Comparison of ENCODE assay signal across 8 mouse cellular contexts in genomic region chr4:49626973-49627372, GRCm38 (mm10). TPM values are rescaled to one million over a fixed set of nuclear protein-coding genes. Genes with fewer than 3 reads are reported as not detected.
A peak's percentile ranks its signal among the peaks of the same experiment; 100 is the strongest.
DNase-seq lines count a peak whose midpoint lies in the region; ATAC-seq lines count a peak whose summit lies in the region.

No protein-coding gene starts in this region.

- H3K27me3 ChIP-seq in hindbrain, embryonic 11.5 days (ENCODE audit: control insufficient read depth, insufficient read depth, low read length): no peaks in the 10 kb centered on the region
- no peaks in the 10 kb centered on the region for H3K27me3 ChIP-seq in hindbrain, embryonic 12.5 days

- intact Hi-C loops in heart, postnatal 25 days (cut with DNase I): loop anchor here (1.0 kb wide), 1 partner anchor 60 kb away; no protein-coding TSS in a partner anchor

- H3K27ac ChIP-seq in hindbrain, embryonic 11.5 days (ENCODE audit: low read depth, low read length): no peak overlapping the region
- no peak overlapping the region for H3K27ac ChIP-seq in hindbrain, embryonic 12.5 days

- H3K9ac ChIP-seq in hindbrain, embryonic 11.5 days (ENCODE audit: low read depth, low read length): no peak overlapping the region
- H3K9ac ChIP-seq in hindbrain, embryonic 12.5 days: no peak overlapping the region

- ATAC-seq in hindbrain, embryonic 11.5 days (ENCODE audit: low FRiP score): no peak
- ATAC-seq in hindbrain, embryonic 12.5 days (ENCODE audit: low FRiP score): no peak

- H3K36me3 ChIP-seq in hindbrain, embryonic 11.5 days (ENCODE audit: control insufficient read depth, insufficient read depth, low read length): no peaks in the 10 kb centered on the region
- no peaks in the 10 kb centered on the region for H3K36me3 ChIP-seq in hindbrain, embryonic 12.5 days

- H3K4me2 ChIP-seq in hindbrain, embryonic 11.5 days (replicated peaks; ENCODE audit: low read depth, low read length): no peak overlapping the region
- H3K4me2 ChIP-seq in hindbrain, embryonic 12.5 days (replicated peaks): no peak overlapping the region

- 3% methylated on average over 3 of the region's 3 CpGs for WGBS in hindbrain, embryonic 11.5 days
- 5% methylated on average over 3 of the region's 3 CpGs for WGBS in hindbrain, embryonic 12.5 days

- H3K4me3 ChIP-seq in hindbrain, embryonic 11.5 days (ENCODE audit: low read depth, low read length): no peak overlapping the region
- no peak overlapping the region for H3K4me3 ChIP-seq in hindbrain, embryonic 12.5 days

- no peaks in the 10 kb centered on the region for H3K4me1 ChIP-seq in hindbrain, embryonic 11.5 days (replicated peaks; ENCODE audit: control insufficient read depth, insufficient read depth, low read length)
- no peaks in the 10 kb centered on the region for H3K4me1 ChIP-seq in hindbrain, embryonic 12.5 days

- H3K9me3 ChIP-seq in hindbrain, embryonic 11.5 days (ENCODE audit: control insufficient read depth, low read length): no peaks in the 10 kb centered on the region
- H3K9me3 ChIP-seq in hindbrain, embryonic 12.5 days (replicated peaks): no peaks in the 10 kb centered on the region

- peak; percentile 80 for DNase-seq in hindbrain, embryonic 11.5 days (ENCODE audit: low spot score)
- peak; percentile 41 for DNase-seq in adrenal gland, adult 8-10 months
- peak; percentile 71 for DNase-seq in embryo, embryonic 11.5 days (ENCODE audit: low read depth, low spot score)
- peak; percentile 21 for DNase-seq in heart, postnatal 25 days (ENCODE audit: low spot score)
- peak; percentile 30 to 66 for DNase-seq in left cerebral cortex, adult 8-10 months (ENCODE audit: low spot score in 2 of 2)
- DNase-seq in naive thymus-derived CD4-positive, alpha-beta T cell, adult 2 months (ENCODE audit: low read depth): peak; percentile 88
- DNase-seq in telencephalon, adult 2 months (ENCODE audit: low read depth, low spot score): peak; percentile 58

RNA-seq across cellular contexts. Expression of gene Rnf20, which starts 4.8 kb away (rescaled TPM):
- 78.1 and 78.5 TPM in 2 replicates for polyA plus RNA-seq in hindbrain, embryonic 11.5 days (2014; fragmentation: Nextera tagmentation; extraction: Ambion mirVana)
- polyA plus RNA-seq in hindbrain, embryonic 12.5 days (2016; fragmentation: Nextera tagmentation; extraction: Ambion mirVana): 67.6 TPM in 2 replicates
- total RNA-seq in adrenal gland, adult 8-10 months (2022): 10 to 100 TPM; 49.8 to 70.1 (median 61.7) TPM
- 10 to 100 TPM; 36.2 to 36.3 TPM for total RNA-seq in heart, postnatal 25 days (2021)
- 10 to 100 TPM; 63.9 to 70.8 (median 66.1) TPM for total RNA-seq in left cerebral cortex, adult 8-10 months (2022)

RNA-seq across cellular contexts. Expression of gene Tmem246, which starts 29.3 kb away (rescaled TPM):
- 21.9 and 24.9 TPM in 2 replicates for polyA plus RNA-seq in hindbrain, embryonic 11.5 days (2014; fragmentation: Nextera tagmentation; extraction: Ambion mirVana)
- 31.0 and 33.3 TPM in 2 replicates for polyA plus RNA-seq in hindbrain, embryonic 12.5 days (2016; fragmentation: Nextera tagmentation; extraction: Ambion mirVana)
- 10 to 100 TPM in 2 of 4 experiments, 1 to 10 TPM in 2; 9.4 to 13.0 (median 10.4) TPM for total RNA-seq in adrenal gland, adult 8-10 months (2022)
- 10 to 100 TPM; 49.3 to 51.8 TPM for total RNA-seq in heart, postnatal 25 days (2021)
- total RNA-seq in left cerebral cortex, adult 8-10 months (2022): 10 to 100 TPM; 70.3 to 77.8 (median 74.8) TPM

RNA-seq across cellular contexts. Expression of gene Ppp3r2, which starts 54.9 kb away (rescaled TPM):
- polyA plus RNA-seq in hindbrain, embryonic 11.5 days (2014; fragmentation: Nextera tagmentation; extraction: Ambion mirVana): not detected in 2 replicates
- 0.17 and 0.18 TPM in 2 replicates for polyA plus RNA-seq in hindbrain, embryonic 12.5 days (2016; fragmentation: Nextera tagmentation; extraction: Ambion mirVana)
- total RNA-seq in adrenal gland, adult 8-10 months (2022): not detected
- total RNA-seq in heart, postnatal 25 days (2021): not detected
- under 1 TPM; 0.34 to 0.94 (median 0.59) TPM for total RNA-seq in left cerebral cortex, adult 8-10 months (2022)

Comparison
In these comparisons a context has a peak if more than half of its experiments do, and no peak if none do; other contexts are left out.
1. DNase-seq: peak in every context shown above with its lines; median percentile 88 in naive thymus-derived CD4-positive, alpha-beta T cell, adult 2 months; 80 in hindbrain, embryonic 11.5 days; 71 in embryo, embryonic 11.5 days; 58 in telencephalon, adult 2 months; 48 in left cerebral cortex, adult 8-10 months; 41 in adrenal gland, adult 8-10 months; 21 in heart, postnatal 25 days.